Mouse (Mus musculus) thymus, adult 2 months (tissue): Measurements from ENCODE around the gene Kcnk1.

ENCODE experiments used
- CTCF ChIP-seq: fragments of 200-500 bp; IDR thresholded peaks from 2 replicates; pipeline ENCODE4 v1.5.1; 2012; ENCODE audit warnings: mild to moderate bottlenecking, control low read depth, low read length, moderate library complexity, borderline replicate concordance; ENCODE audit not compliant: control insufficient read depth, poor library complexity, insufficient read depth; ENCODE audit errors: extremely low read depth
- POLR2A ChIP-seq: fragments of 200-500 bp; IDR thresholded peaks from 2 replicates; pipeline ENCODE4 v1.6.1; 2012; ENCODE audit warnings: mild to moderate bottlenecking, low read length, control low read depth, moderate library complexity; ENCODE audit not compliant: control insufficient read depth, poor library complexity, insufficient read depth; ENCODE audit errors: extremely low read depth

- TF ChIP-seq CTCF (no peak), POLR2A (no peak)
Measured at GRCm38 (mm10) chr8:126008945-126009344, 14.0 kb downstream of the Kcnk1 start.
